Mouse (Mus musculus): ENCODE results near the gene Apobec1. TPM values are rescaled to one million over a fixed set of nuclear protein-coding genes. Genes with fewer than 3 reads are reported as not detected.

Gene Apobec1
- total and polyA plus RNA-seq, 2 experiments from 2014 or later = 3.9 to 21.0 TPM

GRCm38 (mm10) chr6:122534032-122534431 lies 68.2 kb downstream of the Apobec1 start:
- Histone ChIP-seq H3K4me2 (ENCODE audit: low read depth, low read length) (no peak overlapping the region), H3K36me3 (replicated peaks; ENCODE audit: control insufficient read depth, insufficient read depth, low read length) (no peaks in the 10 kb centered on the region)
- 59% methylated on average over 3 of the region's 3 CpGs for WGBS

GRCm38 (mm10) chr6:122532883-122533302 lies 69.4 kb downstream of the Apobec1 start:
- WGBS = 13% methylated on average over 4 of the region's 4 CpGs
- no peak for ATAC-seq (ENCODE audit: insufficient read depth, low read depth)
- no peak overlapping the region for H3K4me3 ChIP-seq (ENCODE audit: low read depth, low read length)
- no peaks in the 10 kb centered on the region for H3K9me3 ChIP-seq (replicated peaks; ENCODE audit: control insufficient read depth, low read length)
- H3K27ac ChIP-seq (ENCODE audit: low read depth) = no peak overlapping the region
- no peak overlapping the region for H3K9ac ChIP-seq (replicated peaks; ENCODE audit: low read depth, low read length)
- peak overlapping the region; percentile 30; the same call in 1 of the 2 replicates for H3K4me2 ChIP-seq (ENCODE audit: low read depth, low read length)
- peak; percentile 12 for DNase-seq (ENCODE audit: low spot score)
- H3K27me3 ChIP-seq (ENCODE audit: control insufficient read depth, insufficient read depth, low read length) = no peaks in the 10 kb centered on the region
- H3K36me3 ChIP-seq (replicated peaks; ENCODE audit: control insufficient read depth, insufficient read depth, low read length) = no peaks in the 10 kb centered on the region
- no peaks in the 10 kb centered on the region for H3K4me1 ChIP-seq (ENCODE audit: control insufficient read depth, insufficient read depth)
- no peak for TF ChIP-seq EP300 (IDR thresholded peaks at IDR 0.05; ENCODE audit: low read depth)
- TF ChIP-seq CTCF (IDR thresholded peaks at IDR 0.05; ENCODE audit: low read depth) = no peak

More at GRCm38 (mm10) chr6:122534032-122534431, 68.2 kb downstream of the Apobec1 start:
- ATAC-seq (ENCODE audit: insufficient read depth, low read depth) (no peak), DNase-seq (ENCODE audit: low spot score) (no peak)
- Histone ChIP-seq H3K9ac (replicated peaks; ENCODE audit: low read depth, low read length) (no peak overlapping the region), H3K27me3 (ENCODE audit: control insufficient read depth, insufficient read depth, low read length) (no peaks in the 10 kb centered on the region), H3K4me1 (ENCODE audit: control insufficient read depth, insufficient read depth) (no peaks in the 10 kb centered on the region), H3K9me3 (replicated peaks; ENCODE audit: control insufficient read depth, low read length) (no peaks in the 10 kb centered on the region), H3K27ac (ENCODE audit: low read depth) (no peak overlapping the region), H3K4me3 (ENCODE audit: low read depth, low read length) (no peak overlapping the region)
- TF ChIP-seq EP300 (IDR thresholded peaks at IDR 0.05; ENCODE audit: low read depth) (no peak), CTCF (IDR thresholded peaks at IDR 0.05; ENCODE audit: low read depth) (no peak)

DNA sequence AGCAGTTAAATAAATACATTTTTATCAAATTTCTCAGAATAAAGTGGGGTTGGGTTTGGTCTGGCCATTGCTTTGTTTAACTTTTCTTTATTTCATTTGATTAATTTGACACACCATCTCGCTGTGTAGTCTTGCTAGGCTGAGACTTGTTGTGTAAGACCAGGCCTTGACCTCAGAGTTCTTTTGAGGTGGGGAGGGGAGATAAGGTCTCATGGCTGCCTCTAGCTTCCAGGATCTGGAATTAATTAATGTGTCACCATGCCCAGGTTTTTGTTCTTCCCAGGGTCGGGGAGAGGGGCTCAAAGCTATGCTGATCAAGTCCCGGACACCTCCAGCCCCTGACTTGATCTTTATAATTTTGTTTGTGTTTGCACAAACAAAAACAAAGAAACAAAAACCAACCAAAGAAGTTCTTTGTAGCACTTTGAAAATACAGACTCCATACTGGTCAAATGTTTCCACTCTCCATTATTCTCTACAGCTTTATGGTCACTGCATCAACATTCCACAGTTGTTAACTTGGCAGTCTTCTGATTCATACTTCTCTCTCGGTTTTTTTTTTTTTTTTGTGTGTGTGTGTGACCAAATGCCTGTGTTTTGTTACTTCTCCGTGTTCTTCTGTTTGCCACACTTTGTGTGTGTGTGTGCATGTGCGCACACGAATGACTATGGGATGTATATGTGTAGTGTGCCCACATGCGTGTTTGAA lies 70.6 kb downstream of the Apobec1 start:
- no peak overlapping the region for H3K4me3 ChIP-seq (ENCODE audit: low read depth, low read length)
- no peaks in the 10 kb centered on the region; the same call in 1 of the 2 replicates for H3K27me3 ChIP-seq (ENCODE audit: control insufficient read depth, insufficient read depth, low read length)
- no peaks in the 10 kb centered on the region for H3K9me3 ChIP-seq (replicated peaks; ENCODE audit: control insufficient read depth, low read length)
- no peak for DNase-seq (ENCODE audit: low spot score)
- H3K9ac ChIP-seq (replicated peaks; ENCODE audit: low read depth, low read length) = no peak overlapping the region
- H3K27ac ChIP-seq (ENCODE audit: low read depth) = no peak overlapping the region
- no peaks in the 10 kb centered on the region for H3K36me3 ChIP-seq (replicated peaks; ENCODE audit: control insufficient read depth, insufficient read depth, low read length)
- no peak for ATAC-seq (ENCODE audit: insufficient read depth, low read depth)
- H3K4me2 ChIP-seq (ENCODE audit: low read depth, low read length) = no peak overlapping the region
- TF ChIP-seq CTCF (IDR thresholded peaks at IDR 0.05; ENCODE audit: low read depth) (no peak), EP300 (IDR thresholded peaks at IDR 0.05; ENCODE audit: low read depth) (no peak)
- H3K4me1 ChIP-seq (ENCODE audit: control insufficient read depth, insufficient read depth) = no peaks in the 10 kb centered on the region
- WGBS = 71% methylated on average over 8 of the region's 8 CpGs

DNA sequence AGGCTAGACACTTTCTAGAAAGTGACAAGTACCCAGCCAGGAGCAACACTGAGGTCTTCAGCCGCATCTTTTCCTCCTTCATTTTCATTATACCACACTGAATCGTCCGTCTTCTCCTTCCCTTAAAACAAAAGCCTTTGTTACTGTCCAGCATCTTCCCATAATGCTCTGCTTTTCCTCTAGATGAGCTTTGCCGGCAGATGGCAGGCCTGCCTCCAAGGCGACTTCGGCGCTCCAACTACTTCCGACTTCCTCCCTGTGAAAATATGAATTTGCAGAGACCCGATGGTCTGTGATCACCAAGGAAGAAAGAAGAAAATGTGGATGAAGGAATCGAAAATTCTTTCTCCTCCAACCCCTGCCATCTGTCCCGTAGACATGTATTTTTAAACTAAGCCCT lies 74.1 kb downstream of the Apobec1 start:
- Histone ChIP-seq H3K4me2 (ENCODE audit: low read depth, low read length) (no peak overlapping the region), H3K36me3 (replicated peaks; ENCODE audit: control insufficient read depth, insufficient read depth, low read length) (no peaks in the 10 kb centered on the region), H3K9ac (replicated peaks; ENCODE audit: low read depth, low read length) (no peak overlapping the region), H3K9me3 (replicated peaks; ENCODE audit: control insufficient read depth, low read length) (no peaks in the 10 kb centered on the region), H3K4me3 (ENCODE audit: low read depth, low read length) (no peak overlapping the region), H3K4me1 (ENCODE audit: control insufficient read depth, insufficient read depth) (no peaks in the 10 kb centered on the region), H3K27me3 (ENCODE audit: control insufficient read depth, insufficient read depth, low read length) (no peaks in the 10 kb centered on the region; the same call in 1 of the 2 replicates), H3K27ac (ENCODE audit: low read depth) (no peak overlapping the region)
- ATAC-seq (ENCODE audit: insufficient read depth, low read depth) (no peak), DNase-seq (ENCODE audit: low spot score) (no peak)
- WGBS = 67% methylated on average over 11 of the region's 11 CpGs
- TF ChIP-seq CTCF (IDR thresholded peaks at IDR 0.05; ENCODE audit: low read depth) (no peak), EP300 (IDR thresholded peaks at IDR 0.05; ENCODE audit: low read depth) (no peak)

Other genes starting within 250 kb of the Apobec1 start
- 0.27 TPM in 1 of 2 replicates, not detected in the other for gene Rimklb, start 103.7 kb downstream of the Apobec1 start, total RNA-seq (2014; rRNA removed; ENCODE audit: low replicate concordance)
- 0.48 and 0.79 TPM in 2 replicates for gene Rimklb, start 103.7 kb downstream of the Apobec1 start, polyA plus RNA-seq (2015; fragmentation: Nextera tagmentation; extraction: Ambion mirVana)
- 31.3 and 39.4 TPM in 2 replicates for gene Mfap5, start 96.6 kb downstream of the Apobec1 start, total RNA-seq (2014; rRNA removed; ENCODE audit: low replicate concordance)
- 61.1 and 73.5 TPM in 2 replicates for gene Mfap5, start 96.6 kb downstream of the Apobec1 start, polyA plus RNA-seq (2015; fragmentation: Nextera tagmentation; extraction: Ambion mirVana)
- not detected in 2 replicates for gene Aicda, start 48.6 kb downstream of the Apobec1 start, total RNA-seq (2014; rRNA removed; ENCODE audit: low replicate concordance)
- gene Aicda, start 48.6 kb downstream of the Apobec1 start, polyA plus RNA-seq (2015; fragmentation: Nextera tagmentation; extraction: Ambion mirVana) = not detected in 2 replicates
- gene Gdf3, start 7.6 kb upstream of the Apobec1 start, total RNA-seq (2014; rRNA removed; ENCODE audit: low replicate concordance) = 0.15 TPM in 1 of 2 replicates, not detected in the other
- gene Gdf3, start 7.6 kb upstream of the Apobec1 start, polyA plus RNA-seq (2015; fragmentation: Nextera tagmentation; extraction: Ambion mirVana) = 0.05 and 0.26 TPM in 2 replicates
- not detected in 2 replicates for gene Dppa3, start 24.0 kb upstream of the Apobec1 start, total RNA-seq (2014; rRNA removed; ENCODE audit: low replicate concordance)
- gene Dppa3, start 24.0 kb upstream of the Apobec1 start, polyA plus RNA-seq (2015; fragmentation: Nextera tagmentation; extraction: Ambion mirVana) = 0.18 and 0.41 TPM in 2 replicates
- gene Nanog, start 105.0 kb upstream of the Apobec1 start, total RNA-seq (2014; rRNA removed; ENCODE audit: low replicate concordance) = 0.73 and 1.3 TPM in 2 replicates
- gene Nanog, start 105.0 kb upstream of the Apobec1 start, polyA plus RNA-seq (2015; fragmentation: Nextera tagmentation; extraction: Ambion mirVana) = 0.47 and 0.61 TPM in 2 replicates
- 21.4 and 21.6 TPM in 2 replicates for gene Slc2a3, start 199.2 kb upstream of the Apobec1 start, total RNA-seq (2014; rRNA removed; ENCODE audit: low replicate concordance)
- 1.7 and 1.8 TPM in 2 replicates for gene Slc2a3, start 199.2 kb upstream of the Apobec1 start, polyA plus RNA-seq (2015; fragmentation: Nextera tagmentation; extraction: Ambion mirVana)
- 17.8 TPM in 2 replicates for gene Foxj2, start 217.5 kb upstream of the Apobec1 start, total RNA-seq (2014; rRNA removed; ENCODE audit: low replicate concordance)
- 4.4 and 4.5 TPM in 2 replicates for gene Foxj2, start 217.5 kb upstream of the Apobec1 start, polyA plus RNA-seq (2015; fragmentation: Nextera tagmentation; extraction: Ambion mirVana)

All from heart, postnatal 0 days (tissue).